Mouse (Mus musculus) heart, postnatal 0 days (tissue): ENCODE data around the gene Prkcb. TPM values are rescaled to one million over a fixed set of nuclear protein-coding genes. Genes with fewer than 3 reads are reported as not detected.

ENCODE experiments used
- ATAC-seq: fragments of 200-750 bp; cut with Nextera tagmentation; 2 replicates; pipeline ENCODE4 v1.8.0; 2017; ENCODE audit warnings: low read depth, moderate number of reproducible peaks, moderate library complexity; ENCODE audit not compliant: insufficient read depth
- DNase-seq: peaks from one replicate; pipeline ENCODE4 v3.0.0-alpha.2; 2016; ENCODE audit warnings: low spot score
- H3K27ac ChIP-seq: fragments of 300-500 bp; sonication (generic); 2 replicates; pipeline ENCODE4 v1.5.1; 2014; ENCODE audit warnings: low read depth, mild to moderate bottlenecking
- H3K27me3 ChIP-seq: fragments of 300-500 bp; sonication (generic); 2 replicates; pipeline ENCODE4 v1.6.1; 2014; ENCODE audit warnings: low read length, mixed read lengths; ENCODE audit not compliant: control insufficient read depth, insufficient read depth
- H3K36me3 ChIP-seq: fragments of 300-500 bp; sonication (generic); replicated peaks from 2 replicates; pipeline ENCODE4 v1.6.1; 2014; ENCODE audit warnings: low read length, mixed read lengths; ENCODE audit not compliant: control insufficient read depth, insufficient read depth
- H3K4me1 ChIP-seq: fragments of 300-500 bp; sonication (generic); 2 replicates; pipeline ENCODE4 v1.6.1; 2014; ENCODE audit warnings: antibody characterized with exemption; ENCODE audit not compliant: control insufficient read depth, insufficient read depth
- H3K4me2 ChIP-seq: fragments of 300-500 bp; sonication (generic); 2 replicates; pipeline ENCODE4 v1.6.1; 2014; ENCODE audit warnings: low read depth, mild to moderate bottlenecking, low read length, moderate library complexity
- H3K4me3 ChIP-seq: fragments of 300-500 bp; sonication (generic); 2 replicates; pipeline ENCODE4 v1.5.1; 2014; ENCODE audit warnings: low read depth, low read length
- H3K9ac ChIP-seq: fragments of 300-500 bp; sonication (generic); replicated peaks from 2 replicates; pipeline ENCODE4 v1.6.1; 2014; ENCODE audit warnings: low read depth, low read length, mixed read lengths
- H3K9me3 ChIP-seq: fragments of 300-500 bp; sonication (generic); replicated peaks from 2 replicates; pipeline ENCODE4 v1.6.1; 2016; ENCODE audit warnings: low read length; ENCODE audit not compliant: control insufficient read depth
- CTCF ChIP-seq: IDR thresholded peaks from 2 replicates; pipeline ENCODE4 v1.5.1; 2016; ENCODE audit warnings: antibody characterized with exemption, control low read depth, low read depth
- EP300 ChIP-seq: IDR thresholded peaks from 2 replicates; pipeline ENCODE4 v1.6.1; 2016; ENCODE audit warnings: antibody characterized with exemption, low read depth
- WGBS: fragments of 180-500 bp; shearing (Covaris S2); extraction: QIAGEN DNeasy Blood & Tissue Kit; methylation state at CpG from one replicate; pipeline ENCODE4 v1.1.7; 2014; 5-methylcytosine and 5-hydroxymethylcytosine counted together
- polyA plus RNA-seq: library from polyadenylated mRNA; unstranded; fragments of >200 nt; fragmentation: Nextera tagmentation; extraction: Ambion mirVana; gene quantifications from 2 replicates; pipeline ENCODE4 v1.2.1, GENCODE M21; 2015
- total RNA-seq: library from RNA; depleted of rRNA; stranded (reverse); fragments of >200 nt; gene quantifications from 2 replicates; pipeline ENCODE4 v1.2.3, GENCODE M21; 2014; ENCODE audit warnings: low replicate concordance

The Prkcb gene
- total and polyA plus RNA-seq, 2 experiments from 2014 or later = 1.1 to 1.9 TPM

DNA sequence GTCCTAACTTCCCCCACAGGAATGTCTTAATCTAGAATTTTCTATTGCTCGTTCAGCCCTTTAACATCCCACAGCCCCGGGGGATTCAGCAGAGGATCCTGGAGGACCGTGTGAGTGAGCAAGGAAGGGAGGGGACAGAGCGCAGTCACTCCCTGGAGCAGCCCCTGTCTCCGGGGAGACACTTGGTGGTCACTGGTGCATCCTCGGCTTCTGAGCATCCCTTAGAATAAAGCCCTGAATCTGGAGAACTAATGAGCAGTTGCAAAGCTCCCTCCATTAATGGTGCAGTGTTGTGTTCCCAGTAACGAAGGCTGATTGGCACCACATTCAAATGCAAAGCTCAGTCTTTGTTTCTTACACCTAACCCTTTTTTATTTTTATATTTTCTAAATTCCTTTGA lies 44.4 kb upstream of the Prkcb start:
- Histone ChIP-seq H3K4me2 (no peak overlapping the region), H3K36me3 (no peaks in the 10 kb centered on the region), H3K9ac (no peak overlapping the region), H3K4me3 (no peak overlapping the region), H3K9me3 (no peaks in the 10 kb centered on the region), H3K27me3 (no peaks in the 10 kb centered on the region), H3K4me1 (no peaks in the 10 kb centered on the region), H3K27ac (no peak overlapping the region)
- DNase-seq = no peak
- no peak for ATAC-seq
- TF ChIP-seq CTCF = no peak
- TF ChIP-seq EP300 = no peak
- 47% methylated on average over 7 of the region's 7 CpGs for WGBS

DNA sequence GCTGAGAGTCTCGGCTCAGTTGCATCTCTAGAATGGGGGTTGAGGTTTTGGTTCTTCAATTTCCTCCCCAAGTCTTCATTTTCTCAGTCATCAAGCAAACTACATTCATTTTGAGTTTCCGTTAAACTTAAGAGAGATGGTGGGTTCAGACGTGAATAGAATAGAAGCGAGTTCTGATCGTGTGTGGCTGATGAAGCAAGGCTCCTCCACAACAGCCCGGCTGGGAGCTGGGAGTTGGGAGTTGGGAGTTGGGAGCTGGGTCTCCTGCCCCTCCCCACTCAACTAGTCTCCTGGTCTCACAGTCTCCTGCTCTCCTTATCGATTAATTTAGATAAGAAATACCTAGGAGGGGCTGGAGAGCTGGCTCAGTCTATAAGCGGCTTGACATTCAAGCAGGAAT lies 44.0 kb upstream of the Prkcb start:
- DNase-seq (no peak), ATAC-seq (no peak)
- H3K9me3 ChIP-seq = no peaks in the 10 kb centered on the region
- TF ChIP-seq EP300 = no peak
- no peak for TF ChIP-seq CTCF
- H3K4me1 ChIP-seq = no peaks in the 10 kb centered on the region
- no peak overlapping the region for H3K4me3 ChIP-seq
- H3K27me3 ChIP-seq = no peaks in the 10 kb centered on the region
- WGBS = 56% methylated on average over 8 of the region's 8 CpGs
- H3K36me3 ChIP-seq = no peaks in the 10 kb centered on the region
- no peak overlapping the region for H3K9ac ChIP-seq
- H3K27ac ChIP-seq = no peak overlapping the region
- no peak overlapping the region for H3K4me2 ChIP-seq

DNA sequence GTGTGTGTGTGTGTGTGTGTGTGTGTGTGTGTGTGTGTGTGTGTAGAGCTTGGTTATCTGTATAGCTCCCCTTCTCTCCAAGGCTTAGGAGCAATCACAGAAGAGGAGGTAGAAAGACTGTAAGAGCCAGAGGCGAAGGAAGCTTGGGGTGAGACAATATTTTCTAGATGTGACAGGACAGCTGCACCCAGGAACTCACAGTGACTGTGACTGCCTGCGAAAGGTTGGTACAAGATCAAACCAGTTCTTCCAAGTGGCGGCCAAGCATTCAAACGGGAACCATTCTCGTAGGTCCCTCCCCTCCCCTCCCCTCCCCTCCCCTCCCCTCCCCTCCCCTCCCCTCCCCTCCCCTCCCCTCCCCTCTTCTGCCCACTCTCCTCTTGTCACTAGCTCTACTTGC lies 42.6 kb upstream of the Prkcb start:
- Histone ChIP-seq H3K27me3 (no peaks in the 10 kb centered on the region), H3K4me2 (no peak overlapping the region), H3K4me3 (no peak overlapping the region), H3K4me1 (no peaks in the 10 kb centered on the region), H3K9me3 (no peaks in the 10 kb centered on the region), H3K27ac (no peak overlapping the region), H3K36me3 (no peaks in the 10 kb centered on the region), H3K9ac (no peak overlapping the region)
- TF ChIP-seq CTCF = no peak
- TF ChIP-seq EP300 = no peak
- DNase-seq (no peak), ATAC-seq (no peak)
- 52% methylated on average over 5 of the region's 5 CpGs for WGBS

DNA sequence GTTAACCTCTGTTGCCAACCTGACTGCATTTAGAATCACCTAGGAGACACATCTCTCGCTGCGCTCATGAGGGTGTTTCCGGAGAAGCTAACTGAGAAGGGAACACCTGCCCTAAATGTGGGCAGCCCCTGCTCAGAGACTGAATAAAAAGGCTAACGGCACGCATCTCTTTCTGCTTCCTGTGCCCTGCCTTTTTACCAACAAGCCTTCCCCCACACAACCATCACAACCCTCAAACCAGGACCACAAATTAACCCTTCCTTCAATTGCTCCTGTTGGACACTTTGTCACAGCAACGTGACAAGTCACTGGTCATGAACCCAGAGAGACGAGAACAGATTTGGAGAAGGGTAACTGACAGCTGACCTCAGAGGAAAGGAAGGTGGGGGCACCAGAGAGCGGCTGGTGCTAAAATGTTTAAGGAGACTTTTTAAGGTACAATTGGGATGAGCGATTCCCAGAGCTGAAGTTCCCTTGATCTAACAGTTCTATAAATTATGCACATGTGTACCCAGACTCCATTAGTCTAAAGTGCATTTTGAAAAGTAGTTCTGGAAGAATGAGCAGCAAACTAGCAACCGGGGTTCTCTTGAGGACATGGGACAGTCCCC lies 41.2 kb upstream of the Prkcb start:
- TF ChIP-seq CTCF = no peak
- no peak for TF ChIP-seq EP300
- no peak overlapping the region for H3K4me2 ChIP-seq
- H3K36me3 ChIP-seq = no peaks in the 10 kb centered on the region
- no peaks in the 10 kb centered on the region for H3K9me3 ChIP-seq
- no peak for DNase-seq
- WGBS = 69% methylated on average over 10 of the region's 10 CpGs
- no peak overlapping the region for H3K27ac ChIP-seq
- H3K4me1 ChIP-seq = no peaks in the 10 kb centered on the region
- ATAC-seq = no peak
- no peak overlapping the region for H3K4me3 ChIP-seq
- H3K9ac ChIP-seq = no peak overlapping the region
- no peaks in the 10 kb centered on the region for H3K27me3 ChIP-seq

DNA sequence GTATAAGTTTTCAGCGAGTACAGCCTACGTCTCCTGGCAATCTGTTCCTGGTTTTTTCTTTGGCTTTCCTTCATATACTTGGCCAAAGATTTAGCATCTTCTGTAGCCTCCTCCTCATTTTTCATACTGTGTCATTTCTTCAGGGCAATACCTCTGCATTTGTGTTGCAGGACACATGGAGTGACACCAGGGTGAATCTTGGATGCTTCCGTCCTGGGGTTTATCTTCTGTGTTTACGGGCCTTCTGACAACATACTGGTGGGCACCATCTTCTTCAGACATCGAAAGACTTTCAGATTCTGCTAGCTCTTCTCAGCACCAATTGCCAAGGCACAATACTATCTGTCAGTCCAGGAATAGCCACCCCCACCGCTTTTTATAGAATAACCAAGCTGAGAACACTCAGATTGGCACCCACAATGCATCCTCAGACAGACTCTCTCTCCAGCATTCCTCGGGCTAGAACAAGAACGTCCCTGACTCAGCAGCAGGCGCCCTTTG lies 39.2 kb upstream of the Prkcb start:
- no peaks in the 10 kb centered on the region for H3K27me3 ChIP-seq

More for the DNA sequence above, 39.2 kb upstream of the Prkcb start:
- TF ChIP-seq CTCF (no peak), EP300 (no peak)
- Histone ChIP-seq H3K4me1 (no peaks in the 10 kb centered on the region), H3K36me3 (no peaks in the 10 kb centered on the region), H3K4me3 (no peak overlapping the region), H3K27ac (no peak overlapping the region), H3K4me2 (no peak overlapping the region), H3K9ac (no peak overlapping the region), H3K9me3 (no peaks in the 10 kb centered on the region)
- DNase-seq (no peak), ATAC-seq (no peak)
- WGBS = 65% methylated on average over 9 of the region's 9 CpGs
